Mouse (Mus musculus): Measurements from ENCODE around the gene Abraxas2. TPM values are rescaled to one million over a fixed set of nuclear protein-coding genes. Genes with fewer than 3 reads are reported as not detected.

The Abraxas2 gene
- polyA plus RNA-seq, 1 experiment = 43.4 TPM

GRCm38 (mm10) chr7:132842455-132842854 lies 16.6 kb upstream of the Abraxas2 start:
- TF ChIP-seq CTCF (IDR thresholded peaks at IDR 0.05; ENCODE audit: low read depth, low read length) = no peak
- no peak for TF ChIP-seq EP300 (IDR thresholded peaks at IDR 0.05; ENCODE audit: insufficient read depth, low read depth, low read length)
- no peak for TF ChIP-seq POLR2A (IDR thresholded peaks at IDR 0.05; ENCODE audit: insufficient read depth, low read length)
- H3K36me3 ChIP-seq (ENCODE audit: control insufficient read depth, insufficient read depth, low read length, poor library complexity, severe bottlenecking) = peaks cover 3% of the 10 kb centered on the region; the same call in 1 of the 2 replicates
- H3K27me3 ChIP-seq (ENCODE audit: control insufficient read depth, insufficient read depth, low read length, poor library complexity, severe bottlenecking) = no peaks in the 10 kb centered on the region

GRCm38 (mm10) chr7:132843152-132843551 lies 15.9 kb upstream of the Abraxas2 start:
- H3K9ac ChIP-seq (ENCODE audit: low read depth, poor library complexity, severe bottlenecking) = no peak overlapping the region
- H3K4me3 ChIP-seq (ENCODE audit: low read depth, low read length) = no peak overlapping the region
- H3K27me3 ChIP-seq (ENCODE audit: control insufficient read depth, insufficient read depth, low read length, poor library complexity, severe bottlenecking) = no peaks in the 10 kb centered on the region
- H3K4me1 ChIP-seq (ENCODE audit: control insufficient read depth, insufficient read depth, low read length) = no peaks in the 10 kb centered on the region
- peaks cover 3% of the 10 kb centered on the region; the same call in 1 of the 2 replicates for H3K36me3 ChIP-seq (ENCODE audit: control insufficient read depth, insufficient read depth, low read length, poor library complexity, severe bottlenecking)
- TF ChIP-seq CTCF (IDR thresholded peaks at IDR 0.05; ENCODE audit: low read depth, low read length) (no peak), EP300 (IDR thresholded peaks at IDR 0.05; ENCODE audit: insufficient read depth, low read depth, low read length) (no peak), POLR2A (IDR thresholded peaks at IDR 0.05; ENCODE audit: insufficient read depth, low read length) (no peak)
- no peak overlapping the region for H3K27ac ChIP-seq (ENCODE audit: insufficient read depth, low read length)
- H3K9me3 ChIP-seq (replicated peaks; ENCODE audit: control insufficient read depth, insufficient read depth, low read length, poor library complexity, severe bottlenecking) = no peaks in the 10 kb centered on the region

More at GRCm38 (mm10) chr7:132842455-132842854, 16.6 kb upstream of the Abraxas2 start:
- Histone ChIP-seq H3K9me3 (replicated peaks; ENCODE audit: control insufficient read depth, insufficient read depth, low read length, poor library complexity, severe bottlenecking) (no peaks in the 10 kb centered on the region), H3K9ac (ENCODE audit: low read depth, poor library complexity, severe bottlenecking) (no peak overlapping the region), H3K4me3 (ENCODE audit: low read depth, low read length) (no peak overlapping the region), H3K27ac (ENCODE audit: insufficient read depth, low read length) (no peak overlapping the region), H3K4me1 (ENCODE audit: control insufficient read depth, insufficient read depth, low read length) (no peaks in the 10 kb centered on the region)

GRCm38 (mm10) chr7:132852173-132852844 lies 6.7 kb upstream of the Abraxas2 start, which contains the start of gene Eef1akmt2:
Gene Eef1akmt2, minus strand, starts transcription at chr7:132852673.
- Histone ChIP-seq H3K9ac (ENCODE audit: low read depth, poor library complexity, severe bottlenecking) (peak within 1 kb of the TSS; percentile 84), H3K4me3 (ENCODE audit: low read depth, low read length) (peak within 1 kb of the TSS; percentile 95), H3K9me3 (replicated peaks; ENCODE audit: control insufficient read depth, insufficient read depth, low read length, poor library complexity, severe bottlenecking) (no peaks in the 10 kb centered on the region), H3K27ac (ENCODE audit: insufficient read depth, low read length) (no peak within 1 kb of the TSS; the same call in 1 of the 2 replicates), H3K4me1 (ENCODE audit: control insufficient read depth, insufficient read depth, low read length) (no peaks in the 10 kb centered on the region), H3K27me3 (ENCODE audit: control insufficient read depth, insufficient read depth, low read length, poor library complexity, severe bottlenecking) (no peaks in the 10 kb centered on the region), H3K36me3 (ENCODE audit: control insufficient read depth, insufficient read depth, low read length, poor library complexity, severe bottlenecking) (peaks cover 13% of the 10 kb centered on the region; the same call in 1 of the 2 replicates)
- TF ChIP-seq EP300 (IDR thresholded peaks at IDR 0.05; ENCODE audit: insufficient read depth, low read depth, low read length) = no peak
- TF ChIP-seq POLR2A (IDR thresholded peaks at IDR 0.05; ENCODE audit: insufficient read depth, low read length) = peak; percentile 69
- peak; percentile 29 for TF ChIP-seq CTCF (IDR thresholded peaks at IDR 0.05; ENCODE audit: low read depth, low read length)

- Histone ChIP-seq H3K27ac (ENCODE audit: insufficient read depth, low read length) (no peak overlapping the region), H3K9me3 (replicated peaks; ENCODE audit: control insufficient read depth, insufficient read depth, low read length, poor library complexity, severe bottlenecking) (no peaks in the 10 kb centered on the region), H3K4me3 (ENCODE audit: low read depth, low read length) (no peak overlapping the region), H3K4me1 (ENCODE audit: control insufficient read depth, insufficient read depth, low read length) (no peaks in the 10 kb centered on the region), H3K27me3 (ENCODE audit: control insufficient read depth, insufficient read depth, low read length, poor library complexity, severe bottlenecking) (no peaks in the 10 kb centered on the region), H3K9ac (ENCODE audit: low read depth, poor library complexity, severe bottlenecking) (no peak overlapping the region), H3K36me3 (ENCODE audit: control insufficient read depth, insufficient read depth, low read length, poor library complexity, severe bottlenecking) (peaks cover 11% of the 10 kb centered on the region; the same call in 1 of the 2 replicates)
- TF ChIP-seq POLR2A (IDR thresholded peaks at IDR 0.05; ENCODE audit: insufficient read depth, low read length) (no peak), EP300 (IDR thresholded peaks at IDR 0.05; ENCODE audit: insufficient read depth, low read depth, low read length) (no peak), CTCF (IDR thresholded peaks at IDR 0.05; ENCODE audit: low read depth, low read length) (no peak)
Measured at GRCm38 (mm10) chr7:132853361-132853760, 5.7 kb upstream of the Abraxas2 start.

- Histone ChIP-seq H3K27me3 (ENCODE audit: control insufficient read depth, insufficient read depth, low read length, poor library complexity, severe bottlenecking) (no peaks in the 10 kb centered on the region), H3K9me3 (replicated peaks; ENCODE audit: control insufficient read depth, insufficient read depth, low read length, poor library complexity, severe bottlenecking) (no peaks in the 10 kb centered on the region), H3K4me3 (ENCODE audit: low read depth, low read length) (no peak overlapping the region), H3K4me1 (ENCODE audit: control insufficient read depth, insufficient read depth, low read length) (no peaks in the 10 kb centered on the region), H3K27ac (ENCODE audit: insufficient read depth, low read length) (no peak overlapping the region), H3K9ac (ENCODE audit: low read depth, poor library complexity, severe bottlenecking) (no peak overlapping the region), H3K36me3 (ENCODE audit: control insufficient read depth, insufficient read depth, low read length, poor library complexity, severe bottlenecking) (peaks cover 9% of the 10 kb centered on the region; the same call in 1 of the 2 replicates)
- TF ChIP-seq EP300 (IDR thresholded peaks at IDR 0.05; ENCODE audit: insufficient read depth, low read depth, low read length) = no peak
- TF ChIP-seq CTCF (IDR thresholded peaks at IDR 0.05; ENCODE audit: low read depth, low read length) = no peak
- no peak for TF ChIP-seq POLR2A (IDR thresholded peaks at IDR 0.05; ENCODE audit: insufficient read depth, low read length)
Measured at GRCm38 (mm10) chr7:132853946-132854345, 5.1 kb upstream of the Abraxas2 start.

- H3K4me1 ChIP-seq (ENCODE audit: control insufficient read depth, insufficient read depth, low read length) = no peaks in the 10 kb centered on the region
- H3K9ac ChIP-seq (ENCODE audit: low read depth, poor library complexity, severe bottlenecking) = no peak overlapping the region
- H3K4me3 ChIP-seq (ENCODE audit: low read depth, low read length) = no peak overlapping the region
- no peaks in the 10 kb centered on the region for H3K27me3 ChIP-seq (ENCODE audit: control insufficient read depth, insufficient read depth, low read length, poor library complexity, severe bottlenecking)
- no peaks in the 10 kb centered on the region for H3K36me3 ChIP-seq (ENCODE audit: control insufficient read depth, insufficient read depth, low read length, poor library complexity, severe bottlenecking)
- TF ChIP-seq POLR2A (IDR thresholded peaks at IDR 0.05; ENCODE audit: insufficient read depth, low read length) (no peak), CTCF (IDR thresholded peaks at IDR 0.05; ENCODE audit: low read depth, low read length) (no peak), EP300 (IDR thresholded peaks at IDR 0.05; ENCODE audit: insufficient read depth, low read depth, low read length) (no peak)
- no peak overlapping the region for H3K27ac ChIP-seq (ENCODE audit: insufficient read depth, low read length)
- H3K9me3 ChIP-seq (replicated peaks; ENCODE audit: control insufficient read depth, insufficient read depth, low read length, poor library complexity, severe bottlenecking) = no peaks in the 10 kb centered on the region
Measured at GRCm38 (mm10) chr7:132856083-132856482, 2.9 kb upstream of the Abraxas2 start.

All from ES-Bruce4 (cell line).